In genomic region chr2:48001230-48001629, GRCm38 (mm10) we compare ENCODE assay signal across 13 mouse cellular contexts.
"Had no signal": no experiment of that assay in that cellular context is flagged by ENCODE, and none has a peak within 500 bp of the region (broad histone marks: within the 10 kb centered on the region; RNA-seq: fewer than 3 reads in every experiment).

No protein-coding gene starts in this region.

- H3K4me2 ChIP-seq: heart, embryonic 11.5 days; heart, embryonic 15.5 days; hindbrain, embryonic 13.5 days; hindbrain, embryonic 15.5 days; kidney, embryonic 15.5 days had no signal

- H3K4me1 ChIP-seq: heart, embryonic 15.5 days; hindbrain, embryonic 13.5 days; hindbrain, embryonic 15.5 days; kidney, embryonic 15.5 days; limb, embryonic 15.5 days had no signal

- DNase-seq: heart, adult 11 months; heart, adult 2 months had no signal

- H3K9ac ChIP-seq: forebrain, postnatal 0 days; heart, embryonic 13.5 days; heart, embryonic 15.5 days; hindbrain, embryonic 13.5 days; hindbrain, embryonic 15.5 days; kidney, embryonic 15.5 days; limb, embryonic 13.5 days; limb, embryonic 15.5 days had no signal

- H3K36me3 ChIP-seq: heart, embryonic 13.5 days; heart, embryonic 15.5 days; hindbrain, embryonic 13.5 days; hindbrain, embryonic 15.5 days; kidney, embryonic 15.5 days; limb, embryonic 13.5 days; limb, embryonic 15.5 days had no signal

- H3K27me3 ChIP-seq: heart, embryonic 13.5 days; heart, embryonic 15.5 days; hindbrain, embryonic 13.5 days; hindbrain, embryonic 15.5 days; kidney, embryonic 15.5 days; limb, embryonic 13.5 days; limb, embryonic 15.5 days had no signal

- H3K9me3 ChIP-seq: heart, embryonic 13.5 days; heart, embryonic 15.5 days; hindbrain, embryonic 13.5 days; hindbrain, embryonic 15.5 days; kidney, embryonic 15.5 days; limb, embryonic 13.5 days; limb, embryonic 15.5 days had no signal

- H3K4me3 ChIP-seq: heart, adult 2 months; heart, embryonic 15.5 days; hindbrain, embryonic 13.5 days; hindbrain, embryonic 15.5 days; kidney, embryonic 15.5 days; limb, embryonic 13.5 days had no signal

- H3K27ac ChIP-seq: heart, adult 2 months; heart, embryonic 13.5 days; heart, embryonic 15.5 days; hindbrain, embryonic 13.5 days; hindbrain, embryonic 15.5 days; hindbrain, postnatal 0 days; kidney, embryonic 15.5 days; kidney, postnatal 0 days; limb, embryonic 13.5 days; limb, embryonic 15.5 days had no signal
